Mouse (Mus musculus) embryo, embryonic 11.5 days (tissue): ENCODE measurements around the gene Mus81.

Source experiments
- DNase-seq: peaks from one replicate; pipeline ENCODE4 v3.0.0-alpha.2; 2012; ENCODE audit warnings: low read depth, low spot score

The Mus81 gene

DNA sequence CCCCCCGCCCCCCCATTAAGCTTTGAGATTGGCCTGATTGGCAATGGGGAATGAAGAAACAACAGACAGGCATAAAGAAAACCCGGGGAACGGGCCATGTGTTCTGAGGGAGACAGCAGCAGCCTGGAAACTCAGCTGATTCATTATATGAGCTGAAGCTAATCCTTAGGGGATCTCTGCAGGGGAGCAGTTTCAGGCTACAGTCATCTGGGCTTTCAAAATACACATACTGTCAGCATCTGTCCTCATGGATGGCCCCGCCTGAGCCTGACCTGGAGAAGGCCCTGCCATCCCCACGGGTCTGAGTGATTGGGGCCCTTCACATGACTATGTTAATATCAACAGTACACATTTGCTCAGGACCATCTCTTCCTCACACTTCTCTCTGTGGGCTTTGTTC lies 16.4 kb downstream of the Mus81 start:
- DNase-seq, result no peak

GRCm38 (mm10) chr19:5468374-5468773 lies 19.8 kb downstream of the Mus81 start, which contains the start of gene Ctsw:
TSS of gene Ctsw (minus strand) at chr19:5468507.
- DNase-seq, result no peak

DNA sequence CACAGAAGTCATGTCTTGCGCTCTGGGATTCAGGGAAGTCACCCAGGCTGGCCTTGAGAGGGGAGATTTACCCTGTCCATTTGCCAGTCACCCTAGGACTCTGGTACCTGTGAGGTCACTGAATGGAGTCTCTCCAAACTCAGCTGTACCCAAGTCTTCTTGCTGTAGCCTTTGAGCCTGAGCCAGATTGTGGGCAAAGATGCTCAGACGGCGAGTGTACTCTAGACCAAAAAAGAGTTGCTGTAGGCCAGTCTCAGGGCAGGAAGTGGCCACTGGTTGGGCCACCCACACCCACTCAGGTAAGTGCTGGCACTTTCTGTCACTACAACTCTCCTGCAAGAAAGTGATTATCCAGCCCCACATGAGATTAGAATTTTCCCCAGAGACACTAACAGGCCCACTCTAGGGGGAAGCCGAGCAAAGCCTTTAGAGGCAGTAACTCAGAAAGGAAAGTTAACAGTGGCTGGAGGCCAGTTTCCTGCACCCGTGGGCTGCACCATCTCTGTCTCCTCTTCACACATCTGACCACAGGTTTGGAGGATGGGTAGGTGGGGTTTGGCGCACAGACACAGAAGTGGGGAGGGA lies 21.2 kb downstream of the Mus81 start:
- no peak for DNase-seq

- no peak for DNase-seq
Observed at GRCm38 (mm10) chr19:5465037-5465436, 23.2 kb downstream of the Mus81 start.

DNA sequence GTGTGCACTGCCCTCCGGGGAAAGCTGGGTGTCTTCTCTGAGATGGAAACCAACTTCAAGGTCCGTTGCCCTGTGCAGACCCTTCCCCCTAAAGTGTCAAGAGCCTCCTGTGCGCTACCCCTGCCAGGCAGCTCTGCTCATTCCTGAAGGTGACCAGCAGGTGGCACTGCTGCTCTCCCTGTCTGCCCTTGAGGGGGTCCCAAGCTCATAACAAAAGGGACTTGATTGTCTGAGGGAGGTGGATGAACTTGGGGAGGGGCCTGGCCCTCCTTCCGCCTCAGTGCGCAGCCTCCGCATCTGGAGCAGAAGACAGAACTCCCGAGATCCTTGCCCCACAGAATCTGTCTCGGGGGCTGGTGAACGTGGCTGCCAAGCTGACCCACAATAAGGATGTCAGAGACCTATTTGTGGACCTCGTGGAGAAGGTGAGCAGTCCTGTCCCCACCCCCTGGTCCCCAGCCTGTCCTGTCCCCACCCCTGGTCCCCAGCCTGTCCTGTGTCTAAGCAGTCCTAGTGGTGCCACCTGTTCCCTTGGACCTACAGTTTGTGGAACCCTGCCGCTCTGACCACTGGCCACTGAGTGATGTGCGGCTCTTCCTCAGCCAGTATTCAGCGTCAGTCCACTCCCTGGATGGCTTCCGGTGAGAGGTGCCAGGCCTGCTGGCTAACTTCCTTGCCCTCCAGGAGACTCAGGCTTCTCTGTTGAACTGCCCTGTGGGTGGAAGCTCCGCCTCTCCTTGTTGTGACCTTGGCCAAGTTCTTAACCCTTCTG lies 24.2 kb downstream of the Mus81 start:
- DNase-seq, result peak; percentile 74

DNA sequence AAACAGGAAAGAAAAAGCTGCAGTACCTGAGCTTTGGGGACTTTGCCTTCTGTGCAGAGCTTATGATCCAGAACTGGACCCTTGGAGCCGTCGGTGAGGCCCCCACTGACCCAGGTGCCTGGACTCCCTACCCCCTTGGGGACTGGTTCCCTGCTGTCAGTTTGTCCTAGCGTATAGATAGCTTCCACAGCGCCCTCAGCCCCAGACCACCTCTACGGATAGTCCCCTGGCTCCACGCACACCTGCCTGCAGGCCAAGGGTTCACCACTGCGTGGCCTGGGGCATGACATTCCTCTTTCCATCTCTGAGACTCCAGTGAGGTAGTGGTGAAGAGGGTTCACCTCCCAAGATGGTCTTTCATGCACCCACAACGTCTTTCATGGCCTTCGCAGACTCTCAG lies 25.0 kb downstream of the Mus81 start:
- DNase-seq, result no peak

DNA sequence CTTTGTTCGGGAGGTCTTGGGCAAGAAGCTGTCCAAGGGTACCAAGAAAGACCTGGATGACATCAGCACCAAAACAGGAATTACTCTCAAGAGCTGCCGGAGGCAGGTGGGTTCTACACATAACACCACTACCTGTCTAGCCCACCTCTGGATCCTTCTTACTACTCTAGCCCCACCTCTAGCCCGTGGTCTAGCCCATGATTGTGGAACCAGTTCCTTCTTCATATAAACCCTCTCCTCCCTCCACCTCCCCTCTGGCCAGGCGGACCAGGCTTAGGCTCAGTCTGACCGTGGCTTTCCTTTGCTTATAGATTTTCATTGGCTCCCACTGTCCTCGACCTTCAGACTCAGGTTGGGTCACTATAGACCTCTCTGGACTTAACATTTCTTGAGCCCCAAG lies 26.8 kb downstream of the Mus81 start:
- DNase-seq, result no peak

DNA sequence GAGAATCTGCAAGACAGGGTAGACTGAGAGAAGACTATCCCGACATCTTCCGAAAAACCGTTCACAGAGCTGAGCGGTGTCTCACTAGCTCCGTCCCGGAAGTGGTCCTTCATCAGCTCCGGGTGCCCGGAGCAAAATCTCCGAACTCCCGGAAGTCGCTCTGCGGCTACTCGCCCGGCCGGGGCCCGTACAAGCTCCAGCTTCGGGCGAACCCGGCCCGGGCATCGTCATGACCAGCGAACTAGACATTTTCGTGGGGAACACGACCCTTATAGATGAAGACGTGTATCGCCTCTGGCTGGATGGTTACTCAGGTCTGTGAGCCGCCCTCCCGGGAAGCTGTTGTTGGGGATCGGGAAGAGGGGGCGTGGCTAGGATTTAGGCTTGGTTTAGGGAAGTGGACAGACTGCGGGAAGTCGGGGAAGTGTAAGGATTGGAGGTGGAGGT lies 27.7 kb downstream of the Mus81 start, which contains the start of gene Fibp:
TSS of gene Fibp (plus strand) at position 151 of the 447 bp plus-strand sequence.
- peak; percentile 78 for DNase-seq

GRCm38 (mm10) chr19:5459896-5460295 lies 28.3 kb downstream of the Mus81 start:
- no peak for DNase-seq

DNA sequence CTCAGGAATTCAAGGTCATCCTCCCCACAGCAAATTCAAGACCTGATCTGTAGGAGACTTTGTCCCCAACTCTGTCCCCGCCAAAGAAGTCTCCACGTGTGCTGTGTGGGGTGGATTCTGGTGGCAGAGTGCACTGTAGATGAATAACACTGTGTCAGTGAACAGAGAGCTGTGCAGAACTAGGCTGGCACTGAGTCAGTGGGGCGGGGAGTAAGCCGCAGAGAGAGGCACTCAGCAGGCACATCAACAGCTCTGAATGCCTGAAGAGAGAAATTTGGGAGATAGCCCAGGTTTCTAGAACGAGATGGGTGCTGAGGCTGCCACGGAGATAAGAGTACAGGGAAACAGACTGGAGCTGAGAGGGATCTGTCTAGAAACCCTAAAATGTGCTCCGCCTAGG lies 29.2 kb downstream of the Mus81 start:
- no peak for DNase-seq

GRCm38 (mm10) chr19:5457746-5458442 lies 30.3 kb downstream of the Mus81 start, which contains the start of gene Ccdc85b:
TSS of gene Ccdc85b (minus strand) at chr19:5457894.
- no peak for DNase-seq

- DNase-seq, result peak; percentile 90
Observed at GRCm38 (mm10) chr19:5456922-5457745, 31.1 kb downstream of the Mus81 start.

GRCm38 (mm10) chr19:5456241-5456921 lies 31.8 kb downstream of the Mus81 start:
- no peak for DNase-seq

- DNase-seq, result no peak
Observed at GRCm38 (mm10) chr19:5455568-5455967, 32.6 kb downstream of the Mus81 start.

DNA sequence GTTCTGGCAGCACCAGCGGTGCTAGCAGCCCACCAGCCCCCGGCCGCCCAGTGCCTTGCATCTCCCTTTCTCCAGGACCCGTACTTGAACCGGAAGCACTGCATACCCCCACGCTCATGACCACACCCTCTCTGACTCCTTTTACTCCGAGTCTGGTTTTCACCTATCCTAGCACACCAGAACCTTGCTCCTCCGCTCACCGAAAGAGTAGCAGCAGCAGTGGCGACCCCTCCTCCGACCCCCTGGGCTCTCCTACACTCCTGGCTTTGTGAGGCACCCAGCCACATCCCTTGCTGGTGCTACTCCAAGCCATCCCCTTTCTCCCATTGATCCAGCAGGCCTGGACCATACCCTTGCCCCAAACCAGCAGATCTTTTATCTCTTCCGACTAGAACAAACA lies 33.2 kb downstream of the Mus81 start:
- DNase-seq, result no peak

GRCm38 (mm10) chr19:5451766-5452165 lies 36.4 kb downstream of the Mus81 start:
- no peak for DNase-seq

DNA sequence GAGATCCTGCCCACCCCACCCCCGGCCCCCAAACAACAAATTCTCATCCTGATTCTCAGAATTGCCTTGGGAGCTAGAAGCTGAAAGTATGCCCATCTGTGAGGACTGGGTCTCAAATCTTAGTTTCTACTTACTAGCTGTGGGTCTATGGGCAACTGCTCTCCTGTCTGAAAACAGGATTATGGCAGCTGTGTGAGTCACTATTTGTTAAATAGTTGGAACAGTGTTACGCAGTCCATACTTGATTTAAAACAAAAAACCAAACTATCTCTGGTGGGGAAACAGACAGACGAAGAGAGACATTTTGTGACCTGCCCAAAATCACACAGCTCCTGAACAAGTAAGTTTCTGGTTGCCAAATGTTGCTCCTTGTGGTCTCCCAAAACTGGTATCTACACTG lies 38.5 kb downstream of the Mus81 start:
- no peak for DNase-seq

DNA sequence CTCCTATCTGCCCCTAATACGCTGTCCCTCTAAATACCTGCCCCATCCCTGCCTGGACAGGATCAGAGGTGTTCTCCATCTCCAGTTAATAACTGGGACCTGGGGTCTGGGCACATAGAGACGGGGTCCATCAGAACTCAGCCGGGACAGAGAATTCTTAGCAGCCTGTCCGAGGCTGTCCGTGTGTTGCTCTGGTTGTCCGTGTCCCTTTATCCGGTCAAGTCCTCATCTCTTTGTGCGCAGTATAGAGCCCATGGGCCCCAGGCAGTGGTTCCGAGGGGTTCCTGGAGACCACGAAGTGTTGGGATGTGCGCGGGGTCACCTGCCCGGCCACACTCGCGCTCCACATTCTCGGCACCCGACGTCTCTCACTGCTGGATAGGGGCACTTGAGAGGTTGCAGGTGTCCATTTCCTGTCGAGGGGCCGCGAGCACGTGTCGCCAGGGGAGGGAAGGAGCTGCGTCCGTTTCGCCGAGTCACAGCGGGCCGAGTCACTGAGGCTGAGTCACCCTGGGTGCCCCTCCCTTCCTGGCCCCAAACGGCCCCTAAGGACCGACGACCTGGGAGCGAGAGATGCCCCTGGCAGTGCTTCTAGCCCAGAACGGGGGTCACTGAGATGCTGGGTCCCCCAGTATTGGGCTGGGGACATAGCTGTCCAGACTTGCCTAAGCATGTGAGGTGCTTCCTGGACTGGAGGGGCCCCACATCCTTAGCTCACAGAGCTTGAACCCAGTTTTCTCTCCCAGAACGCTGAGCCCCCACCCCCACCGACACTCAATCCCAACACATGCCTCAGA lies 39.6 kb downstream of the Mus81 start:
- no peak for DNase-seq

GRCm38 (mm10) chr19:5447515-5448353 lies 40.5 kb downstream of the Mus81 start, which contains the start of gene Fosl1:
TSS of gene Fosl1 (plus strand) at chr19:5447547.
- no peak for DNase-seq
